Mouse (Mus musculus) kidney, adult 2 months (tissue): ENCODE measurements around the gene S100pbp.

ENCODE experiments used
- CTCF ChIP-seq: fragments of 200-500 bp; conservative IDR thresholded peaks from 2 replicates; pipeline ENCODE4 v1.5.1; 2011; ENCODE audit warnings: low read depth, mild to moderate bottlenecking, control low read depth, low read length, moderate library complexity, mixed read lengths; ENCODE audit not compliant: insufficient read depth, insufficient read length
- POLR2A ChIP-seq: fragments of 200-500 bp; IDR thresholded peaks from one replicate; pipeline ENCODE4 v1.6.1; 2011; ENCODE audit warnings: low read depth, low read length, control low read depth

DNA sequence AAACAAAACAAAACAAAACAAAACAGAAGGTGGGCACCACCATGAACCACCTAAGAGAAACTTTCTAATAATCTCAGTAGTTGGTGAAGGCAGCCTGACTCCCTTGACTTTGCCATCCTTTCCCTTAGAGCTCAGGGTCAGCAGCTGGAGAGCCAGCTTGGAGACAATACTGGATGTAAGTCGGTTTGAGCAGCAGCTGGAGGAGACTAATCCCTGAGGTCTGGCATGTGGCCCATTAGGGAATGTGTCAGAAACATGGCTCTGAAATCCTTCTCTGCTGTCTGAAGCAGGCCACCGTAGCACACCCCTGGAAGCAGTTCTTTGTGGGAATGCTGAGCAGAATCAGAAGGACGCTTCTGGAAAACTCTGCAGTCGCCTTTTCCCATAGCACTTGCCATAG is 21.9 kb upstream of the S100pbp start:
- no peak for TF ChIP-seq POLR2A
- no peak for TF ChIP-seq CTCF
